Mouse (Mus musculus) layer of hippocampus, adult 2 months (tissue): ENCODE data around the gene Triap1. TPM values are rescaled to one million over a fixed set of nuclear protein-coding genes. Genes with fewer than 3 reads are reported as not detected.

Source experiments
- DNase-seq, 2 experiments: peaks; one replicate each; pipeline ENCODE4 v3.0.0; 2022; ENCODE audit warnings: low spot score in 2 of 2
- H3K27ac ChIP-seq: fragments of 200-600 bp; 2 replicates; pipeline ENCODE4 v1.8.1; 2022
- H3K4me3 ChIP-seq: fragments of 200-600 bp; 2 replicates; pipeline ENCODE4 v1.8.1; 2022; ENCODE audit warnings: mild to moderate bottlenecking
- CTCF ChIP-seq: fragments of 200-600 bp; conservative IDR thresholded peaks from 2 replicates; pipeline ENCODE4 v1.8.1; 2022; ENCODE audit warnings: antibody characterized with exemption, mild to moderate bottlenecking, moderate library complexity
- total RNA-seq, 2 experiments: library from RNA; stranded (reverse); gene quantifications; 2 replicates each; pipeline ENCODE4 v1.2.3; 2021

Gene Triap1
- total RNA-seq, 2 experiments from 2014 or later: 22.3 to 25.4 TPM

DNA sequence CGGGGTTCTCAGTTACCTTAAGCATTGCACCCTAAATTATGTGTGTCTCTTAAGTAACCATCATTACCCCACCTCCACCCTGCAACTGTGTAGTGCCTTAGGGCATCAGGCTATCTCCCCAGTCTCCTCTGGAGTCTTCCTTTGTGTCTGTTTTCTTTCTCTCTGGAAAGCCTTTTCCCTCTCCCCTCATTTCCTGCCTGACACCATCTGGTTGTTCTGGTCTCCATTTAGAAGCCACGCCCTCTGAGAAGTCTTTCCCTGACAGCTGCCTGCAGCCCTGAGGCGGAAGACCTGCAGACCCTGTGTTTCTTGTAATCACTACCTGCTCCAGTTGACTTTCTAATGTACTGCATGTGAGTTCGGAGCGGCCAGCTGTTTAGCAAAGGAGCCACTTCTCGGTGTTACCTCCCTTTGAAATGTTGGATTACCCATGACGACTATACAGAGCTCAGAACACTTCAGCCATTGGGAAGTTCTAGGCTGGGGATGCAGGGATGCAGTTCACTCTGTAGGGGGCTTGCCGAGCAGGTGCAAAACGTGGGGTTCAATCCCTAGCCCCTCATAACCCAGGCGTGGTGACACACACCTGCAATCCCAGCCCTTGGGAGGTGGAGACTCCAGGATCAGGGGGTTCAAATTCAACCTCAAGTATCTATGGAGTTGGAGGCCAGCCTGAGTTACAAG, 23.2 kb upstream of the Triap1 start:
- Histone ChIP-seq H3K27ac (peak overlapping the region; percentile 92), H3K4me3 (no peak overlapping the region)
- TF ChIP-seq CTCF: 0 out of 2 replicates have a peak, but pooled peaks have one; percentile 9
- no peak for DNase-seq

- Histone ChIP-seq H3K4me3 (peak overlapping the region; percentile 56), H3K27ac (peak overlapping the region; percentile 92)
- TF ChIP-seq CTCF: peak; percentile 71
- DNase-seq: peak; percentile 64 to 81
These were observed 21.8 kb upstream of the Triap1 start for GRCm38 (mm10) chr5:115319004-115319940.

- Histone ChIP-seq H3K4me3 (peak overlapping the region; percentile 92), H3K27ac (peak overlapping the region; percentile 95)
- TF ChIP-seq CTCF: no peak
- DNase-seq: no peak
These were observed 14.7 kb upstream of the Triap1 start for GRCm38 (mm10) chr5:115326256-115326831.

DNA sequence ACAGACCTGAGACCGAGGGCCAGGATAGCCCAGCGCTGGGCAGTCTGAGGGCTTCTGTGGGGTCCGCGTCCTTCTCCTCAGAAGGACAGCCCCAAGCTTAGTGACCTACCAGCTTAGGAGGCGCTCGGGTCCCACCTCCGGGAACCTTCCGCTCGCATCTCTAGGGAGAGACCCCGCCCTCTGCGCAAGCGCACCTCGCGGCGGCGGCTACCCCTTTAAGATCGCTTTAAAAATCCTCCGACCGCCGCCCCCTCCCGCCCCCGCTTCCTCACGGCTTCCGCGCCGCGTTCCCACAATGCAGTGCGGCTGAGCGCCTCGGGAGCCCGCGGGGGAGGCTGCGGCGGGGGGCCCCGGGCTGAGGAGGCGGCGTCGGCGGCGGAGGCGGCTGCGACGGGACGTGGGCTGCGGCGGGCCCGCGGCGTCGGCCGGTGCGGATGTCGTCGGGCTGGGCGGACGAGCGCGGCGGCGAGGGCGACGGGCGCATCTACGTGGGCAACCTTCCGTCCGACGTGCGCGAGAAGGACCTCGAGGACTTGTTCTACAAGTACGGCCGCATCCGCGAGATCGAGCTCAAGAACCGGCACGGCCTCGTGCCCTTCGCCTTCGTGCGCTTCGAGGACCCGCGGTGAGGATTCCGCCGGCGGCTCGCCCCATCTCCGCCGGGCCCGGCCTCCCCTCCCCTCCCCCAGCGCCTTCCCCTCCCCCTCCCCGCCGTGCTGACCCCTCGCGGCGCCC, 14.0 kb upstream of the Triap1 start, which contains the start of gene Srsf9:
Gene Srsf9, plus strand, starts transcription at position 303 of the 735 bp plus-strand sequence.
- peak; percentile 94 to 96 for DNase-seq
- peak within 1 kb of the TSS; percentile 95 for H3K27ac ChIP-seq
- peak within 1 kb of the TSS; percentile 92 for H3K4me3 ChIP-seq
- TF ChIP-seq CTCF: no peak

- TF ChIP-seq CTCF: no peak
- H3K27ac ChIP-seq: peak overlapping the region; percentile 95
- DNase-seq: peak in 1 of 2 experiments; percentile 48
- H3K4me3 ChIP-seq: peak overlapping the region; percentile 92
These were observed 13.1 kb upstream of the Triap1 start for GRCm38 (mm10) chr5:115327610-115328548.

DNA sequence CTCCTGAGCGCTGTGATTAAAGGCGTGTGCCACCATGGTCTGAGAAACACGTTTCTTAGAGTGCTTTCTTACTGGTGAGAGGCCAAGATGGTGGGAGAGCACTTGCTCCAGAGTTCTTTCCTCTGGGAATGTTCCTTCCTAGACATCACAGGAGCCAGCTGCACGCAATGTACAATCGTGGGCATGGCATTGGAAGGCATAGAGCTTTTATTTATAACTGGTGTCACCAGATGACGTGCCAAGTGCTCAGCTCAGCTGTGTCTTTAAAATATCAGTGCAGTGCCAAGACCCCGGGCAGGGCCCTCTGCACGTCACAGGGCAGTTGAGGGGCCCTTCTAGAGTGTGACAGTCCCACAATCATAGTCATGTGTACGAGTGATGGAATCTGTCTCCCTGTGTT, 10.1 kb upstream of the Triap1 start:
- TF ChIP-seq CTCF: no peak
- Histone ChIP-seq H3K4me3 (no peak overlapping the region), H3K27ac (peak overlapping the region; percentile 19; the same call in 1 of the 2 replicates)
- DNase-seq: no peak

DNA sequence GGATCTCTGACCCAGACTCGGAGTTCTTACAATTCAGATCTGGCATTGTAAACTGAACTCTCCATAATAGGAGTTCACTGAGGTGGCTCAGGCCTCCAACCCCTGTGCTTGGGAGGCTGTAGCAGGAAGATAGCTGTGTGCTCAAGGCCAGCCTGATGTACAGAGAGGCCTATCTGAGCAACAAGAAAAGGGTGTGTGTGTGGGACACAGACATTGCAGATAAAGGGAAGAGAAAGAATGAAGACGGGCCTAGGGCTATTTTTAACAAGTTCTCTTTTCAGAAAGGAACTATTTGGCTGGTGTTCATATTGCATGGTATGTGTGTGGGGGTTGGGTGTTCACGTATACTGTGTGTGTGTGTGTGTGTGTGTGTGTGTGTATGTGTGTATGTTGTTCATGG, 7.4 kb upstream of the Triap1 start:
- no peak for DNase-seq
- H3K4me3 ChIP-seq: no peak overlapping the region
- H3K27ac ChIP-seq: peak overlapping the region; percentile 59
- no peak for TF ChIP-seq CTCF

DNA sequence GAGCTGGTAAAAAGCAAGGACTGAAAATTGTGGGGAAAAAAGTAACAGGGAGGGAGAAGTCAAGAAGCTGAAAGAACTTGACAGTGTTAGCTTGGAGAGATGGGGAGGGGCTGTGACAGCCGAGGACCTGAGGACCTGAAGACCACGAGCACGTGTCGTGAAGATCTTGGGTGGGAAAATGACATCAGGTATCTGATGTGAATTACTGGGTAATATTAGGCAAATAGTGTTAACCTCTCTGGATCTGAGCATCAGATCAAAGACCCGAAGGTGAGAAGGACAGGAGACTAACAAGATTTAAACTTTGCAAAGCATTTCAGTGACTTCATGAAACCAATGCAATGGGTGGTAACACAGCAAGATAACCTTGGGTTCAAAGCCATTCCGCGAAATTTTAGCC, 1.0 kb upstream of the Triap1 start:
- no peak for TF ChIP-seq CTCF
- Histone ChIP-seq H3K27ac (peak overlapping the region; percentile 93; the same call in 1 of the 2 replicates), H3K4me3 (peak overlapping the region; percentile 91)
- no peak for DNase-seq

GRCm38 (mm10) chr5:115341314-115342165, 515 bp downstream of the Triap1 start:
- DNase-seq: no peak
- H3K4me3 ChIP-seq: peak overlapping the region; percentile 91
- H3K27ac ChIP-seq: peak overlapping the region; percentile 93
- TF ChIP-seq CTCF: no peak

DNA sequence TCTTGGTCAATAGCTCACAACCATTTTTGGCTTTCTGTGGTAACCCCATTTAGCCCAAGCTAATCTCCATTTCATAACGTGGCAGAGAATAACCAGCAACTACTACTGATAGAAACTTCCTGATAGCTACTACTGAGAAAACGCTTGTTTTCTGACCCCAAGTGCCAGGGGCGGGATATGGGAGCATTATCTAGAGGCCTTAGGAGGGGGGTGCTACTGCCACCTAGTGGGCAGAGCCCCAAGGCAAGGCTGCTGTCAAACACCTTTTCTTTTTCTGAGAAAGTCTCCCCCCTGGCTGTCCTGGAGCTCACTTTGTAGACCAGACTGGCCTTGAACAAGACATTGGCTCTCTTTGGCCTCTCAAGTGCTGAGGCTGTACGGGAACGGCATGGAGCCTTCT, 6.5 kb downstream of the Triap1 start:
- peak; percentile 98 for TF ChIP-seq CTCF

More for the DNA sequence above, 6.5 kb downstream of the Triap1 start:
- DNase-seq: peak; percentile 64 to 80
- peak overlapping the region; percentile 93; the same call in 1 of the 2 replicates for H3K27ac ChIP-seq
- peak overlapping the region; percentile 93 for H3K4me3 ChIP-seq
